Mouse (Mus musculus) midbrain, embryonic 15.5 days (tissue): ENCODE measurements around the gene Wdr26. TPM values are rescaled to one million over a fixed set of nuclear protein-coding genes. Genes with fewer than 3 reads are reported as not detected.

Experiments used
- ATAC-seq: fragments of 200-750 bp; cut with Nextera tagmentation; replicated peaks from 2 replicates; pipeline ENCODE4 v1.8.0; 2017; ENCODE audit warnings: moderate TSS enrichment
- H3K27ac ChIP-seq: fragments of 300-500 bp; sonication (generic); 2 replicates; pipeline ENCODE4 v1.5.1; 2015; ENCODE audit warnings: mild to moderate bottlenecking, inconsistent platforms
- H3K27me3 ChIP-seq: fragments of 300-500 bp; sonication (generic); replicated peaks from 2 replicates; pipeline ENCODE4 v1.6.1; 2015; ENCODE audit warnings: inconsistent platforms
- H3K36me3 ChIP-seq: fragments of 300-500 bp; sonication (generic); replicated peaks from 2 replicates; pipeline ENCODE4 v1.6.1; 2015; ENCODE audit warnings: inconsistent platforms
- H3K4me1 ChIP-seq: fragments of 300-500 bp; sonication (generic); 2 replicates; pipeline ENCODE4 v1.6.1; 2015; ENCODE audit warnings: inconsistent platforms
- H3K4me2 ChIP-seq: fragments of 300-500 bp; sonication (generic); 2 replicates; pipeline ENCODE4 v1.6.1; 2015; ENCODE audit warnings: inconsistent platforms, mild to moderate bottlenecking, moderate library complexity
- H3K4me3 ChIP-seq: fragments of 300-500 bp; sonication (generic); 2 replicates; pipeline ENCODE4 v1.5.1; 2015; ENCODE audit warnings: mild to moderate bottlenecking, inconsistent platforms
- H3K9ac ChIP-seq: fragments of 300-500 bp; sonication (generic); 2 replicates; pipeline ENCODE4 v1.6.1; 2015; ENCODE audit warnings: mild to moderate bottlenecking, inconsistent platforms
- H3K9me3 ChIP-seq: fragments of 300-500 bp; sonication (generic); 2 replicates; pipeline ENCODE4 v1.6.1; 2016; ENCODE audit warnings: inconsistent platforms
- WGBS: fragments of 180-500 bp; shearing (Covaris S2); methylation state at CpG from one replicate; pipeline ENCODE4 v1.1.7; 2015; ENCODE audit warnings: mixed read lengths; 5-methylcytosine and 5-hydroxymethylcytosine counted together
- polyA plus RNA-seq: library from polyadenylated mRNA; unstranded; fragments of >200 nt; fragmentation: Nextera tagmentation; extraction: Ambion mirVana; gene quantifications from 2 replicates; pipeline ENCODE4 v1.2.1, GENCODE M21; 2015

Wdr26 gene
- polyA plus RNA-seq, 1 experiment from 2014 or later, result 36.7 TPM

DNA sequence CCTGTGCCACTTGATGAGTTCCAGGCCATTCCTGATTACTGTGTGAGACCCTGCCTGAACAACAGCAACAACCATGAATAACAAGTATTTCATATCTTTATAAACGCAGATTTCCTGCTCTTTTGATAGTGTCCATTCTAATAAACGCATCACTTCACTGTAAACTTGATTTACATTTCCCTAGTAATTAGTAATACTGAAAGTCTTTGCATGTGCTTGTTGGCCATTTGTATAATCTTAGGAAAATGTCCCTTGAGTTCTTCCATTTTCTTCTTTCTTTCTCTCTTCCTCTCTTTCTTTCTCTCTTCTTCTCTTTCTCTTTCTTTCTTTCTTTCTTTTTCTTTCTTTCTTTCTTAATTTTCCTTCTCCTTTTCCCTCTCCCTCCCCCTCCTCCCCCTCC lies 65.6 kb downstream of the Wdr26 start:
- H3K27me3 ChIP-seq, result no peaks in the 10 kb centered on the region
- H3K9ac ChIP-seq, result no peak overlapping the region
- no peaks in the 10 kb centered on the region; the same call in 1 of the 2 replicates for H3K36me3 ChIP-seq
- no peaks in the 10 kb centered on the region for H3K9me3 ChIP-seq
- H3K4me3 ChIP-seq, result no peak overlapping the region
- ATAC-seq, result no peak
- H3K4me2 ChIP-seq, result no peak overlapping the region
- WGBS, result 93% methylated on average over 2 of the region's 2 CpGs
- no peak overlapping the region for H3K27ac ChIP-seq
- peaks cover 19% of the 10 kb centered on the region for H3K4me1 ChIP-seq

GRCm38 (mm10) chr1:181144966-181145365 lies 66.8 kb downstream of the Wdr26 start:
- H3K9me3 ChIP-seq, result no peaks in the 10 kb centered on the region
- H3K9ac ChIP-seq, result peak overlapping the region; percentile 82; the same call in 1 of the 2 replicates
- no peak for ATAC-seq
- H3K27me3 ChIP-seq, result no peaks in the 10 kb centered on the region
- H3K4me1 ChIP-seq, result peaks cover 19% of the 10 kb centered on the region
- WGBS, result 18% methylated on average over 12 of the region's 12 CpGs
- peak overlapping the region; percentile 59 for H3K4me2 ChIP-seq
- H3K27ac ChIP-seq, result peak overlapping the region; percentile 81
- H3K4me3 ChIP-seq, result peak overlapping the region; percentile 88
- H3K36me3 ChIP-seq, result no peaks in the 10 kb centered on the region; the same call in 1 of the 2 replicates

- peak; percentile 100 for ATAC-seq
- H3K27ac ChIP-seq, result peak within 1 kb of the TSS; percentile 81
- H3K36me3 ChIP-seq, result peaks cover 3% of the 10 kb centered on the region; the same call in 1 of the 2 replicates
- H3K9me3 ChIP-seq, result no peaks in the 10 kb centered on the region
- peak within 1 kb of the TSS; percentile 88 for H3K4me3 ChIP-seq
- H3K4me1 ChIP-seq, result peaks cover 19% of the 10 kb centered on the region
- H3K4me2 ChIP-seq, result peak within 1 kb of the TSS; percentile 59
- peak within 1 kb of the TSS; percentile 82 for H3K9ac ChIP-seq
- WGBS, result under 1% methylated on average over 52 of the region's 52 CpGs
- H3K27me3 ChIP-seq, result no peaks in the 10 kb centered on the region
These were observed 67.6 kb downstream of the Wdr26 start, which contains the start of the genes Nvl and Cnih4 for GRCm38 (mm10) chr1:181143950-181144836. TSS of gene Nvl (minus strand) at chr1:181144204. TSS of gene Cnih4 (plus strand) at chr1:181144693.

DNA sequence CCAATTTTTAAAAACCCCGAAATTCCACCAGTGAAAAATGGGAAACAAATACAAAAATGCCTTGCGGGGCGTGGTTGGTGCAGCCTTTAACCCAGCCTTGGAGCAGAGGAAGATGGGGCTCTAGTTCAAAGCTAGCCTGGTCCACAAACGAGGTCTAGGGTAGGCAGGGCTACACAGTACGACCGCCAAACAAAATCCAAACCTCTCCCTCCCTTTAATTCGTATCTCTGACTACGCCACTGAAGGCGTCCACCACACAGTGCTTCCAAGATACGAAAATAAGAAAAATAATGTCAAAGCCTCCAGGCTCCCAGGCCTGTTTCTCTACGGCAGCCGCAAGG lies 68.2 kb downstream of the Wdr26 start:
- Histone ChIP-seq H3K4me3 (peak overlapping the region; percentile 88), H3K27me3 (no peaks in the 10 kb centered on the region), H3K4me2 (peak overlapping the region; percentile 59), H3K36me3 (peaks cover 3% of the 10 kb centered on the region; the same call in 1 of the 2 replicates), H3K27ac (peak overlapping the region; percentile 81), H3K4me1 (peaks cover 19% of the 10 kb centered on the region), H3K9ac (peak overlapping the region; percentile 82), H3K9me3 (no peaks in the 10 kb centered on the region)
- 1% methylated on average over 12 of the region's 12 CpGs for WGBS
- ATAC-seq, result peak; percentile 59

- H3K36me3 ChIP-seq, result peaks cover 25% of the 10 kb centered on the region
- no peak for ATAC-seq
- H3K9ac ChIP-seq, result no peak overlapping the region
- H3K27ac ChIP-seq, result no peak overlapping the region
- 94% methylated on average over 7 of the region's 7 CpGs for whole genome bisulfite sequencing
- H3K4me2 ChIP-seq, result no peak overlapping the region
- no peak overlapping the region for H3K4me3 ChIP-seq
- peaks cover 8% of the 10 kb centered on the region for H3K4me1 ChIP-seq
- no peaks in the 10 kb centered on the region for H3K9me3 ChIP-seq
- H3K27me3 ChIP-seq, result no peaks in the 10 kb centered on the region
These were observed 73.1 kb downstream of the Wdr26 start for GRCm38 (mm10) chr1:181138730-181139129.

DNA sequence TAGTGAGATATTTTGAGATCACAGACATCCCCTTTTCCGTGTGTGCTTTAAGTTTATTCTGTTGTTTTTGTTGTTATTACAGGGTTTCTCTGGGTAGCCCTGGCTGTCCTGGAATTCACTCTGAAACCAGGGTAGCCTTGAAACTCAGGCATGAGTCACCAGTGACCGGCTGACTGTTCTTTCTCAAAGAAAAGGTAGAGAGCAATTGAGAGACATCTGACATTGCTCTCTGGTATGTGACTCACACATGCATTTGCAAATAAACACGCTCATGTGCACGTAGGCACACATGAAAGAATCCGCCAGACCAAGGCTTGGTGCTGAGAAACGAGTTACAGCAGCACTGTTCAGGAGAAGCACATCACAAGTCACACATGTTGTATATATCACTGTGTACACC lies 79.9 kb downstream of the Wdr26 start:
- no peak for ATAC-seq
- Histone ChIP-seq H3K9me3 (no peaks in the 10 kb centered on the region), H3K4me2 (no peak overlapping the region), H3K36me3 (peaks cover 68% of the 10 kb centered on the region), H3K27ac (no peak overlapping the region), H3K9ac (no peak overlapping the region), H3K4me3 (no peak overlapping the region), H3K4me1 (no peaks in the 10 kb centered on the region), H3K27me3 (no peaks in the 10 kb centered on the region)
- WGBS, result 91% methylated on average over 6 of the region's 6 CpGs

GRCm38 (mm10) chr1:181126766-181127165 lies 85.0 kb downstream of the Wdr26 start:
- 95% methylated on average over 9 of the region's 9 CpGs for WGBS
- Histone ChIP-seq H3K36me3 (peaks cover 57% of the 10 kb centered on the region), H3K9ac (no peak overlapping the region), H3K4me2 (no peak overlapping the region), H3K9me3 (no peaks in the 10 kb centered on the region), H3K4me1 (no peaks in the 10 kb centered on the region), H3K27ac (no peak overlapping the region), H3K4me3 (no peak overlapping the region), H3K27me3 (no peaks in the 10 kb centered on the region)
- ATAC-seq, result no peak

DNA sequence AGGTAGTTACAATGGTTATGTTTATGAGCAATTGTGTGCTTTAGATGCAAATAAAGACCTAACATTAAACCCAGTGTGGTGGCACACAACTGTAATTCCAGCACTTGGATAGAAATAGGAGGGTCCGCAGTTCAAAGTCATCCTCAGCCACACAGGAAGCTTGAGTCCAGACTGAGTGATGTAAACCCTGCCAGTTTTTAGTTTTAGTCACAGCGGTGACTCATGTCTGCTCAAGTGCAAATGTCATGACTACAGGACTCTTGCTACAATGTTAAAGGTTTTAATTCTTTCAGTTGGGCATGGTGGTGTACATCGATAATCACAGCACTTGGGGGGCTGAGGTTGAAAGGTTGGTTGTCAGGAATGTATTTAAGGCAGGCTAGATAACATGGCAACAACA lies 85.9 kb downstream of the Wdr26 start:
- Histone ChIP-seq H3K9ac (no peak overlapping the region), H3K4me2 (no peak overlapping the region), H3K27ac (no peak overlapping the region), H3K36me3 (peaks cover 53% of the 10 kb centered on the region), H3K27me3 (no peaks in the 10 kb centered on the region), H3K9me3 (no peaks in the 10 kb centered on the region), H3K4me1 (no peaks in the 10 kb centered on the region), H3K4me3 (no peak overlapping the region)
- 97% methylated on average over 3 of the region's 3 CpGs for WGBS
- ATAC-seq, result no peak

DNA sequence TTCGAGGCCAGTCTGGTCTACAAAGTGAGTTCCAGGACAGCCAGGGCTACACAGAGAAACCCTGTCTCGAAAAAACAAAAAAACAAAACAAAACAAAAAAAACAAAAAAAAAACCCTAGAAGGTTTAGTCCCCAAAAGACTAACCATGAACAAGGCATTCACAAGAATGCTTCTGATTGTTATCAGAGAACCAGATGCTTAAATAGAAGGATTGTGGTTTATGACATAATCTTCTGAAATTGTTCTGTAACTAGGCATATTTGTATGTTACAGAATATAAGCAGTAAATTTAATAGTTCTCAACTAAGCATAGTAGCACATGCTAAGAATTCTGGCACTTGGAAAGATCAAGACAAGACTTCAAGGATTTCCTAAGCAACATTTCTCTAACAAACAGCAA lies 87.7 kb downstream of the Wdr26 start:
- Histone ChIP-seq H3K27ac (no peak overlapping the region), H3K27me3 (no peaks in the 10 kb centered on the region), H3K4me3 (no peak overlapping the region), H3K9me3 (no peaks in the 10 kb centered on the region), H3K9ac (no peak overlapping the region), H3K36me3 (peaks cover 43% of the 10 kb centered on the region), H3K4me2 (no peak overlapping the region), H3K4me1 (no peaks in the 10 kb centered on the region)
- ATAC-seq, result no peak
- 94% methylated on average over 2 of the region's 2 CpGs for WGBS

Other genes with a start within 250 kb of the Wdr26 start
- gene Ephx1, start 191.1 kb downstream of the Wdr26 start, polyA plus RNA-seq, result 5.9 and 6.0 TPM in 2 replicates
- not detected in 2 replicates for gene 9130409I23Rik, start 160.8 kb downstream of the Wdr26 start, polyA plus RNA-seq
- gene Nvl, start 67.8 kb downstream of the Wdr26 start, polyA plus RNA-seq, result 43.7 and 47.1 TPM in 2 replicates
- 48.2 and 60.8 TPM in 2 replicates for gene Cnih4, start 67.3 kb downstream of the Wdr26 start, polyA plus RNA-seq
- 10.8 and 13.7 TPM in 2 replicates for gene Cnih3, start 140.6 kb upstream of the Wdr26 start, polyA plus RNA-seq